Mouse (Mus musculus) right cerebral cortex, adult 18-20 months (tissue): Measurements from ENCODE around the gene Cela1.

Experiments used
- DNase-seq: peaks from one replicate; pipeline ENCODE4 v3.0.0; 2022; ENCODE audit warnings: mixed read lengths

The Cela1 gene

DNA sequence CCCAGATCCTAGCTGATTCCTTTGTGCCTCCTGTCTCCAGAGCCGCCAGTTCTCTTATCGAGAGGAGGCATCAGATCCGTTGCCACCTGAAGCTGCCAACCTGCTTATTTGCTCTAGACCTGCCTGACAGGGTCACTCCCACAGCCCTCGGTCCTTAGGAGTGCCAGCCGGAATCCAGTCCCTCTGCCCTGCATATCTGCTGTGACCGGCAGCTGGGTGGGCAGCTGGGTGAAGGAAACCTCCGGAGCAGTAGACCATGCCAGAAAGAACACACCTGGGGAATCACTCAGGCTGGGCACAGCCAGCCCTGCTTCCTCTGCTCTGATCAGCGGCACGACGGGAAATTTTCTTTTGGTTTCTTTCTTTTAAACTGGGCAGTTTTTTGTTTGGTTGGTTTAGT is 54.4 kb downstream of the Cela1 start:
- DNase-seq = no peak

DNA sequence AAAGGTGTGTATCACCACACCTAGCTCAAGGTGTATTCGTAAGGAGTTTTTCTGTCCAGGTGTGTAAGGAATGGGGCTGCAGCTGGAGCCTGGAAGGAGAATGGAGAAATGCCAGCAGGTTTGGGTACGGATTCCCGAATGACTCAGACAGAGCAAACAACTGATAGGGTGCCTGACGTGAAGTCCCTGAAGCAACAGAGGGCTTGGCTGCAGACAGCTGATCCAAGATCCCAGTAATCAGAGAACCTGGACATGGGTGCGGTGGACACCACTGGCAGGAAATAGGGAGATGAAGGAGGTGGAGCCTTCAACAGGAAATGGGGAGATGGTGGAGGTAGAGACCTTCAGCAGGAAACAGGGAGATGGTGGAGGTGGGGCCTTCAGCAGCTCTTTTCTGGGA is 55.4 kb downstream of the Cela1 start:
- DNase-seq = no peak

DNA sequence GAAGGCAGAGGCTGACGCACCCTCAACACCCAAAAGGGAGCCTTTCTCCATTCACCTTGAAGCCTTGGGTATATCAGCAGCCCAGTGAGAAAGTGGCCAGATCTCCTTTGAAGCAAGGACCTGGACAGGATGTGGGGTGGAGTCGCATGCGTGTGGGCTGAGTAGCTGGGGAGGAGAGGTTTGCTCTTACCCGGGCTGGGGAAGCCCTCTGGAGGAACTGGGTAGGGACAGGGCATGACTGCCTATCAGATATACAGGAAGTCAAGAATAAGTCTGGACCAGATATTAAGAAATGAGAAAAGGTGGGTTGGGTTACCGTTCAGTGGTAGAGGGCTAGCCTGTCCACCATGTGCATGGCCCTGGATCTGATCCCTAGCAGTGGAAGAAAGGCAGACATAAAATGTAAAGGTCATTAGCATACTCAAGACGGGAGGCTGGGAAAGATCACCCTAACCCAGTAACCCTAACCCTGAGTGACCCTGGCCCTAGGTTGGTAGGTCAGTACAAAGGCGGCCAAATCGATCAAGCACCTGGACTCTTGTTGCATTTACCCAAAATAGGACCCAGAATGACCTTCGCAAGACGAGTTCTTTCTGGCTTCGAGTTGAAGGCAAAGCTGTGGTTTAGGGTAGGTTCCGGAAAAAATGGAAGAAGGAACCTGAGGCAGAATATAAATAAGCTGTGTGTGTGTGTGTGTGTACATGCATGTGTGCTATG is 56.1 kb downstream of the Cela1 start:
- no peak for DNase-seq

DNA sequence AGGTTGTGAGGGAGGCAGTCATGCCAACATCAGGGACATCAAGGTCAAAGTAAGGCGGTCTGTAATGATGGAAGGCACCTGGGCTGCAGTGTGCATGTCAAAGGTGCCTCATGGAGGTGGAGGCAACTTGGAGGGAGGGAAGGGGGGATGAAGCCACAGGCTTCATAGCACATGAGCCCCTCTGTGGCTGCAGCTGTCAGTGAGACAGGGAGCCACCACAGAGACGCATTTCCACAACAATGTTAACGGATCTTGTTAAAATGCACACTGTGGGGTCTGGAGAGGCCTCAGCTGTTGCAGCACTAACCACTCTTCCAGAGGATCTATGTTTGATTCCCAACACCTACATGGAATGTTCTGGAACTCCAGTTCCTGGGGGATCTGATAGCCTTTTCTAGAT is 57.6 kb downstream of the Cela1 start:
- DNase-seq = no peak

DNA sequence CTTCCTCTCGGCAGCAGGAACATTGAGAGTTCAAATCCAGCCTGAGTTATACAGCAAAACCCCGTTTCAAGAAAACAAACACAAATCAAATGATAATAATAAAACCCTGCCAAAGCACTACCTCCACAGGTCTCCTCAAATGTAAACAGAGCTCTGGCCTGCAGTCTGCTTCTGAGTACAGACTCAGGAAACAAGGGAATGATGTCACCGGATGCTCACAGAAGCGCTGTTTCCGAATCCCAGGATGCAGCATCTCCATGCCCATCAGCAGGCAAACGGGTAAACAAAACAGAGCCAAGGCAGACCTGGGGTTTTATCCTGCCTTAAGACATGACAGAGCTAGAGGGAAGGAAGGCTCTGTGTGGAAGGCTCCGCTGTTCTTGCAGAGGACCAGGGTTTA is 58.9 kb downstream of the Cela1 start:
- DNase-seq = no peak

DNA sequence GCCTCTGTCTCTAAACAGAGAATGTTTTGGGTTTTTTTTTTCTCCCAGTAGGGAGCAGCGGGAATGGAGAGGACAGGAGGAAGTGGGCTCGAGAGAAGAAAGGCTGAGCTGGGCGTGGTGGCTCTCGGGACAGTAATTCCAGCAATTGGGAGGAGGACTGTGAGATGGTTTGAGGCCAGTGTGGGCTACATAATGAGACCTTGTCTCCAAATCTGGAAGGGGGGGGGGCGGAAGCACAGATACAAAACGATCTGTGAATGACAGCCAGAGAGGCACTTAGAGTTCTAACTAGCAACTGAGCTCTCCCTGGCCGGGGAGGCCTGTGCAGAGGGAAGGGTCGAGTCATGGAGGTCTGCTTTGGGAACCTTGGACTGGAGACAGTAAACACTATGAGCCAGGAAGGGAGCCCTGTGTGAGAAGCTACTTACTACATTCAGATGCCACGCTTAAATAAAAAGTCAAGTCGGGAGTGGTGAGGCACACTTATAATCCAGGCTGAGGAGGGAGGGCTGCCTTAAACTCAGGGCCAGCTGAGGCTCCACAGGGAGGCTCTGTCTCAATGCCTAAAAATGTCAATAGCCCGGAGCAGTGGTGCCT is 59.8 kb downstream of the Cela1 start:
- no peak for DNase-seq

DNA sequence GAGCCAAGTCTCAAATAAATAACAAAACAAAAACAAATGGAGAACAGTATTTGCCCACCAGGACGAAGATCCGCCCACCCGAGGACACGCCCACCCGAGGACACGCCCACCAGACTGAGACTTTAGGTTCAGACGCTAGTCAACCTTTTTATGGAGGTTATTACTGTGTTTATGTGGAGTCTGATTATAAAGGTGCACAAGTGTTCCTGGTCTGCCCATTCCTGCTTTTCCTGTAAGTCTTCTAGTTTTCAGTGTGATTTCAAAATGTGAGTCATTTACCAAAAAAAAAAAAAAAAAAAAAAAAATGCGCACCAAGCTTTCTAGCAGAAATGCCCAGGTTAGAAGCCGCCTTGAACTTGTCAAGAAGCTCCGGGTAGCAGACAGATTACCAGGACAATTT is 60.4 kb downstream of the Cela1 start:
- DNase-seq = no peak

DNA sequence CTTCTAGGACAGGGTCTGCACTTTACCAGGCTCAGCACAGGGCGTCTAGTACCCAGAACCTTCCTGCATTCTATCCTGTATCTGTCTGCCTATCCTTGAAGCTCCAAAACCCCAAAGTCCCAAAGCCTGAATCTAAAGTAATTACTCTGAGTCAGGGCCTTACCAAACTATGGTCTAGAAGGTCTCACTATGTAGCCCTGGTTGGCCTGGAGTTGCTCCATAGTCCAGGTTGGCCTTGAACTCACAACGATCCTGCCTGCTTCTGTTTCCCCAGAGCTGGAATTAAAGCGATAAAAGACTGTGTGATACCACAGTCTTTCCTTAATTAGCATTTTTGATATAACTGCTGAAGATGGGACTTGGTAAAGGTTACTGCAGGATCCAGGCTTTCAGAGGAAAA is 63.3 kb downstream of the Cela1 start:
- no peak for DNase-seq
